Mouse (Mus musculus) limb, embryonic 13.5 days (tissue): ENCODE data around the gene Gm5615. TPM values are rescaled to one million over a fixed set of nuclear protein-coding genes. Genes with fewer than 3 reads are reported as not detected.

Experiments
- ATAC-seq: fragments of 200-750 bp; cut with Nextera tagmentation; 2 replicates; pipeline ENCODE4 v1.8.0; 2017; ENCODE audit warnings: low read depth, moderate number of reproducible peaks, moderate TSS enrichment; ENCODE audit not compliant: low FRiP score
- H3K27ac ChIP-seq: fragments of 300-500 bp; sonication (generic); 2 replicates; pipeline ENCODE4 v1.5.1; 2015; ENCODE audit warnings: inconsistent platforms, mild to moderate bottlenecking, moderate library complexity
- H3K27me3 ChIP-seq: fragments of 300-500 bp; sonication (generic); 2 replicates; pipeline ENCODE4 v1.6.1; 2015; ENCODE audit warnings: mild to moderate bottlenecking, inconsistent platforms
- H3K36me3 ChIP-seq: fragments of 300-500 bp; sonication (generic); 2 replicates; pipeline ENCODE4 v1.6.1; 2015; ENCODE audit warnings: inconsistent platforms, mild to moderate bottlenecking, moderate library complexity
- H3K4me1 ChIP-seq: fragments of 300-500 bp; sonication (generic); 2 replicates; pipeline ENCODE4 v1.6.1; 2015; ENCODE audit warnings: inconsistent platforms
- H3K4me2 ChIP-seq: fragments of 300-500 bp; sonication (generic); replicated peaks from 2 replicates; pipeline ENCODE4 v1.6.1; 2015; ENCODE audit warnings: inconsistent platforms, mild to moderate bottlenecking, moderate library complexity
- H3K4me3 ChIP-seq: fragments of 300-500 bp; sonication (generic); 2 replicates; pipeline ENCODE4 v1.5.1; 2015; ENCODE audit warnings: moderate library complexity, mild to moderate bottlenecking, inconsistent platforms
- H3K9ac ChIP-seq: fragments of 300-500 bp; sonication (generic); 2 replicates; pipeline ENCODE4 v1.6.1; 2015; ENCODE audit warnings: mild to moderate bottlenecking, inconsistent platforms
- H3K9me3 ChIP-seq: fragments of 300-500 bp; sonication (generic); 2 replicates; pipeline ENCODE4 v1.6.1; 2016; ENCODE audit warnings: inconsistent platforms
- WGBS: fragments of 180-500 bp; shearing (Covaris S2); methylation state at CpG from one replicate; pipeline ENCODE4 v1.1.7; 2015; 5-methylcytosine and 5-hydroxymethylcytosine counted together
- polyA plus RNA-seq: library from polyadenylated mRNA; unstranded; fragments of >200 nt; fragmentation: Nextera tagmentation; extraction: Ambion mirVana; gene quantifications from 2 replicates; pipeline ENCODE4 v1.2.1, GENCODE M21; 2015

Gm5615 gene
- polyA plus RNA-seq: not detected in 2 replicates

DNA sequence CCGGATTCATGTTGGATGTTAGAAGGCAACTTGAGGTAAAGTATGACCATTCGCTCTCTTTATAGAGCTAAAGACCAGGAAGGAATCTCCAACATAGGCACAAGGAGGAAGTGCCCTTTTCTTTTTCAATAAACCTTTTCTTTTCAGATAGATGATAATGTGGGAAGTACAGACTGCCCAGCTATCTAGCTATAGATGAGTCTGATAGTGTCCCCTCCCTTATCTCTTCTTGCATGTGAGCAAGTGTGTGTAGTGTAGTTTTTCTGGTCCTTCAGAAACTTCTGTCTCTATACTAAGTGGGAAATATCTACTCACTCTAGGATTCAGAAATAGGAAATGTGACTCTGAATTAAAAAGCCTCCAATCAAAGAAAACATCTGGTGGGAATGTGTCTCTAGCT lies at the start of gene Gm5615:
Gene Gm5615, minus strand, starts transcription at position 101 of the 400 bp plus-strand sequence.
- H3K9me3 ChIP-seq: no peaks in the 10 kb centered on the region
- H3K4me2 ChIP-seq: no peak within 1 kb of the TSS
- no peak for ATAC-seq
- no peaks in the 10 kb centered on the region for H3K4me1 ChIP-seq
- no peak within 1 kb of the TSS for H3K27ac ChIP-seq
- 87% methylated on average over 2 of the region's 2 CpGs for WGBS
- H3K4me3 ChIP-seq: no peak within 1 kb of the TSS
- no peaks in the 10 kb centered on the region for H3K27me3 ChIP-seq
- H3K9ac ChIP-seq: no peak within 1 kb of the TSS
- H3K36me3 ChIP-seq: no peaks in the 10 kb centered on the region

DNA sequence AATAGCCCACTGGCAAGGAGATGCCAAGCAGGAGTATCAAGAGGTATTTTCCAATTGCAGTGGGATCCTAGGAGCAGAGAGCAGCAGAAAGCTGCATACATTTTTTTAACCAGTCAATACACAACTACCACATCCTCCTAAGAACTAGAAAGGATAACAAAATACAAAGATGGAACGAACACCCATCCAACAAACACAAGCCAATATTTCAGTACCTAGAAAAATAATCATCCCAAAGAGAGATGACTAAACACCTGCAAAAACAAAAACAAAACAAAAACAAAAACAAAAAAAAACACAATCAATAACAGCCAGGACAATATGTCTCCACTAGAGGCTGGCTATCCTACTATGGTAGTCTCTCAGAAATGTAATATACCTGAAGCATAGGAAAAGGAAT lies 40.8 kb upstream of the Gm5615 start, which contains the start of gene Gm17689:
Gene Gm17689, minus strand, starts transcription at position 101 of the 400 bp plus-strand sequence.
- H3K4me3 ChIP-seq: no peak within 1 kb of the TSS
- WGBS: 56% methylated on average over 1 of the region's 1 CpGs
- H3K36me3 ChIP-seq: no peaks in the 10 kb centered on the region
- H3K27ac ChIP-seq: no peak within 1 kb of the TSS
- H3K4me2 ChIP-seq: no peak within 1 kb of the TSS
- no peak for ATAC-seq
- no peak within 1 kb of the TSS for H3K9ac ChIP-seq
- H3K27me3 ChIP-seq: no peaks in the 10 kb centered on the region
- H3K4me1 ChIP-seq: no peaks in the 10 kb centered on the region
- H3K9me3 ChIP-seq: peaks cover 9% of the 10 kb centered on the region

DNA sequence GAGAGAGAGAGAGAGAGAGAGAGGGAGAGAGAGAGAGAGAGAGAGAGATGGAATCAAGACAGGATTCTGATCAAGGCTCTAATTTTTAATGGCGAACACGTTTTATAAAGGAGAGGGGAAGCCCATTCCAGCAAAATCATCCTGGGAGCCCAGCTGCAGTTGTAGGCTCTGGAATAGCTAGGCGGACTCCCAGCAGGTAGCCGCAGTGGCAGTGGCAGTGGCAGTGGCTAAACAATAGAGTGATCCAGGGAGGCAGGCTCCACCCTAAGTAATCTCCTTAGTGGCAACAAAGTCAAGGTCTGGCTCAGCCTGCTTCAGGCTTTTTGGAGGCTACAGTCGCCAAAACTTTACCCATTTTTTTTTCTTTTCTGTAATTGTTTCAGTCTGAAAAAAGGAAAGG lies 37.6 kb downstream of the Gm5615 start:
- H3K4me2 ChIP-seq: no peak overlapping the region
- H3K9me3 ChIP-seq: peaks cover 28% of the 10 kb centered on the region
- H3K4me1 ChIP-seq: no peaks in the 10 kb centered on the region
- 81% methylated on average over 5 of the region's 5 CpGs for WGBS
- H3K27ac ChIP-seq: no peak overlapping the region
- no peaks in the 10 kb centered on the region for H3K27me3 ChIP-seq
- no peak overlapping the region for H3K9ac ChIP-seq
- ATAC-seq: no peak
- no peak overlapping the region for H3K4me3 ChIP-seq
- H3K36me3 ChIP-seq: no peaks in the 10 kb centered on the region

DNA sequence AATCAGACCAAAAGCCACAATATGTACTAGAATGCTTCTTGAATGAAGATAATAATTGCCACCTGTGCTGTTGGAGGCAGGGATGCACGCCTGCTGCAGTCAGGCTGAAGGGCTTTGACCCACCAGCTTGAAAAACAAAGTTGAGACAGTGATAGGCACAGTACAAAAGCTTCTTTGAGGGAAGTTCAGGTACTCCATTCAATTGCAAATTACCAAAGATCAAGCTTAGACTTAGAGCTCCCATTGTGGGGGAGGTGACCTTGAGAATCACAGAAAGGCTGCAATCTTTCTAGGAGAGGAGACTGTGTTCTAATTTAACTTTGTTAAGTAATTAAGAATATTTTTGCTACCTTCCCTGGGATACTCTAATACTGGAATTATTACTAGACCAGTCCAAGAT lies 45.9 kb downstream of the Gm5615 start:
- no peak overlapping the region for H3K9ac ChIP-seq
- no peaks in the 10 kb centered on the region for H3K27me3 ChIP-seq
- H3K9me3 ChIP-seq: peaks cover 22% of the 10 kb centered on the region
- 62% methylated on average over 1 of the region's 1 CpGs for WGBS
- H3K4me1 ChIP-seq: no peaks in the 10 kb centered on the region
- no peak overlapping the region for H3K27ac ChIP-seq
- no peaks in the 10 kb centered on the region for H3K36me3 ChIP-seq
- no peak for ATAC-seq
- H3K4me2 ChIP-seq: no peak overlapping the region
- no peak overlapping the region for H3K4me3 ChIP-seq

DNA sequence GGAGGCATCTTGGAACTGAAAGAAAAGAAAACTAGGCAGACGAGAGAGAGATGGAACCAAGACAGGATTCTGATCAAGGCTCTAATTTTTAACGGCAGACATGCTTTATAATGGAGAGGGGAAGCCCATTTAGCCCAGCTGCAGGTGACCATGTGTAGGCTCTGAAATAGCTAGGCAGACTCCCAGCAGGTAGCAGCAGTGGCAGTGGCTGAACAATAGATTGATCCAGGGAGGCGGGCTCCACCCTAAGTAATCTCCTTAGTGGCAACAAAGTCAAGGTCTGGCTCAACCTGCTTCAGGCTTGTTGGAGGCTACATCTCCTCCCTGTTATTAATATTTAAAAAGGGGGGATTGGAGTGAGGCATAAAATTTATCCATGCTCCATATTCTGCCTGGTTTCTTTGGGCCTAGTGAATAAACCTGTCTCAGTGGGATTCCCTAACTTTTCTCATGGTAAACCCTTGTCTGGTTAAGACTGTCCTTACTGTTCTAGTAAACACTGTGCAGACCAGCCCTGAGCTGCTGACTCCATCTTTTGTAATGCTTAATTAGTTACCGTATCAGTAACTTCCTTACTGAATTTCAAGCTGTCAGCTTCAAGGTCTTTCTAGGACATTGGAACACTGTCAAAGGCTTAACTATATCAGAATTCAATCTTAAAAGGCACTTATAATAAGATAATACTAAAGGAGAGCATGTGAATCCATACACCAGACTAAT lies 47.1 kb downstream of the Gm5615 start:
- 84% methylated on average over 4 of the region's 4 CpGs for WGBS
- H3K36me3 ChIP-seq: no peaks in the 10 kb centered on the region
- H3K27ac ChIP-seq: no peak overlapping the region
- H3K9ac ChIP-seq: no peak overlapping the region
- peaks cover 22% of the 10 kb centered on the region for H3K9me3 ChIP-seq
- ATAC-seq: no peak
- H3K4me3 ChIP-seq: no peak overlapping the region
- H3K4me1 ChIP-seq: no peaks in the 10 kb centered on the region
- H3K27me3 ChIP-seq: no peaks in the 10 kb centered on the region
- H3K4me2 ChIP-seq: no peak overlapping the region

Other genes with a start within 250 kb of the Gm5615 start
- gene Gm7257, start 110.1 kb downstream of the Gm5615 start, polyA plus RNA-seq: not detected in 2 replicates
- not detected in 2 replicates for gene Gm9513, start 66.3 kb downstream of the Gm5615 start, polyA plus RNA-seq
- gene Gm17689, start 40.7 kb upstream of the Gm5615 start, polyA plus RNA-seq: not detected in 2 replicates
- not detected in 2 replicates for gene A630095E13Rik, start 101.4 kb upstream of the Gm5615 start, polyA plus RNA-seq
- not detected in 2 replicates for gene Acrv1, start 151.3 kb upstream of the Gm5615 start, polyA plus RNA-seq
- gene Chek1, start 185.1 kb upstream of the Gm5615 start, polyA plus RNA-seq: 39.6 and 40.8 TPM in 2 replicates
- gene Stt3a, start 225.7 kb upstream of the Gm5615 start, polyA plus RNA-seq: 286 and 293 TPM in 2 replicates